21 mouse cellular contexts compared by ENCODE assay signal in genomic region chr13:24104016-24104415, GRCm38 (mm10).
DNase-seq lines count a peak whose midpoint lies in the region; ATAC-seq and TF ChIP-seq lines count a peak whose summit lies in the region.
"Had no signal": no experiment of that assay in that cellular context is flagged by ENCODE, and none has a peak within 500 bp of the region (broad histone marks: within the 10 kb centered on the region; RNA-seq: fewer than 3 reads in every experiment).

No protein-coding gene starts in this region.

- no peaks in the 10 kb centered on the region for H3K9me3 ChIP-seq in liver, postnatal 0 days (ENCODE audit: low read length)
- H3K9me3 ChIP-seq in CH12.LX (replicated peaks; ENCODE audit: low read length) = no peaks in the 10 kb centered on the region
- no peaks in the 10 kb centered on the region for H3K9me3 ChIP-seq in hindbrain, embryonic 16.5 days (ENCODE audit: control insufficient read depth, low read length)
- H3K9me3 ChIP-seq: forebrain, embryonic 13.5 days; heart, embryonic 12.5 days; hindbrain, embryonic 10.5 days; kidney, embryonic 15.5 days; limb, embryonic 10.5 days; liver, embryonic 12.5 days; stomach, embryonic 15.5 days had no signal

- in situ Hi-C loops in CH12.LX (cut with MboI; ENCODE audit: low pct_ligation_motif_present, low pct_unique_long_range_greater_than_20kb, low sequenced_read_pairs) = no loop called here

- H3K36me3 ChIP-seq in liver, adult 2 months (ENCODE audit: control insufficient read depth, insufficient read depth, low read length) = peaks cover 31% of the 10 kb centered on the region
- peaks cover 5% of the 10 kb centered on the region; the same call in 1 of the 2 replicates for H3K36me3 ChIP-seq in liver, postnatal 0 days (replicated peaks; ENCODE audit: insufficient read depth, low read length)
- H3K36me3 ChIP-seq in CH12.LX (replicated peaks in 1 of 2; ENCODE audit: control insufficient read depth in 1 of 2, insufficient read depth in 1 of 2, low read length in 1 of 2) = peaks cover 0 to 19% of the 10 kb centered on the region in 2 experiments
- no peaks in the 10 kb centered on the region for H3K36me3 ChIP-seq in hindbrain, embryonic 16.5 days (ENCODE audit: control insufficient read depth, insufficient read depth, low read length)
- H3K36me3 ChIP-seq: heart, embryonic 12.5 days; hindbrain, embryonic 10.5 days; limb, embryonic 10.5 days; liver, embryonic 12.5 days; stomach, embryonic 15.5 days had no signal

- dilution Hi-C loops in CH12.LX (cut with MboI; ENCODE audit: extremely low pct_ligation_motif_present, extremely low pct_unique_long_range_greater_than_20kb, low sequenced_read_pairs) = no loop called here

- TF ChIP-seq POLR2A in liver, adult 2 months (IDR thresholded peaks at IDR 0.05; ENCODE audit: extremely low read depth, insufficient read depth, low read length) = no peak
- TF ChIP-seq POLR2A in CH12.LX (IDR thresholded peaks at IDR 0.05; ENCODE audit: low read depth, low read length) = no peak

- DNase-seq in liver, adult 2 months (ENCODE audit: extremely low read depth, low read depth, low spot score) = peak; percentile 14
- no peak for DNase-seq in liver, postnatal 0 days
- DNase-seq in CH12.LX (ENCODE audit: extremely low read depth) = peak; percentile 61
- peak; percentile 45 for DNase-seq in NIH3T3 (ENCODE audit: low read depth)
- DNase-seq: cerebellum, postnatal 10 days; embryo, embryonic 11 days; gastrocnemius, postnatal 36 days; right cerebral cortex, adult 18-20 months; spleen, adult 18-20 months had no signal

- H3K4me2 ChIP-seq in liver, postnatal 0 days (ENCODE audit: low read depth, low read length) = no peak overlapping the region
- no peak overlapping the region for H3K4me2 ChIP-seq in CH12.LX (ENCODE audit: insufficient read depth, low read depth, poor library complexity, severe bottlenecking)
- H3K4me2 ChIP-seq in hindbrain, embryonic 16.5 days (ENCODE audit: low read length) = no peak overlapping the region
- H3K4me2 ChIP-seq: forebrain, embryonic 13.5 days; heart, embryonic 12.5 days; kidney, embryonic 15.5 days; liver, embryonic 12.5 days; midbrain, embryonic 11.5 days; stomach, embryonic 15.5 days had no signal

- WGBS in liver, adult 2 months = 70% methylated on average over 4 of the region's 4 CpGs
- WGBS in liver, postnatal 0 days (ENCODE audit: insufficient replicate concordance) = 35% methylated on average over 4 of the region's 4 CpGs
- 75% methylated on average over 4 of the region's 4 CpGs for WGBS in hindbrain, embryonic 16.5 days

- no peak for TF ChIP-seq RAD21 in CH12.LX (IDR thresholded peaks at IDR 0.05; ENCODE audit: low read depth, low read length)

- H3K9ac ChIP-seq in liver, adult 2 months (ENCODE audit: low read depth, low read length) = no peak overlapping the region
- no peak overlapping the region for H3K9ac ChIP-seq in liver, postnatal 0 days (replicated peaks)
- no peak overlapping the region for H3K9ac ChIP-seq in CH12.LX (ENCODE audit: insufficient read depth, low read depth)
- H3K9ac ChIP-seq in hindbrain, embryonic 16.5 days (ENCODE audit: low read depth, low read length) = no peak overlapping the region
- H3K9ac ChIP-seq: forebrain, embryonic 13.5 days; heart, embryonic 12.5 days; kidney, embryonic 15.5 days; liver, embryonic 12.5 days; stomach, embryonic 15.5 days had no signal

- no peak overlapping the region for H3K4me3 ChIP-seq in liver, adult 2 months (ENCODE audit: insufficient read depth, low read depth, low read length)
- H3K4me3 ChIP-seq in liver, postnatal 0 days (ENCODE audit: low read depth, low read length) = no peak overlapping the region
- H3K4me3 ChIP-seq in CH12.LX (replicated peaks in 1 of 3; ENCODE audit: low read depth in 2 of 3, low read length in 2 of 3, poor library complexity in 1 of 3) = no peak overlapping the region
- no peak overlapping the region for H3K4me3 ChIP-seq in hindbrain, embryonic 16.5 days (ENCODE audit: low read length)
- H3K4me3 ChIP-seq: forebrain, embryonic 13.5 days; heart, embryonic 12.5 days; hindbrain, embryonic 10.5 days; kidney, embryonic 15.5 days; limb, embryonic 10.5 days; liver, embryonic 12.5 days; myocyte; stomach, embryonic 15.5 days had no signal

- TF ChIP-seq EP300 in liver, postnatal 0 days (IDR thresholded peaks at IDR 0.05; ENCODE audit: low read depth) = no peak
- TF ChIP-seq EP300 in CH12.LX (IDR thresholded peaks at IDR 0.05; ENCODE audit: low read length) = no peak

- no peaks in the 10 kb centered on the region for H3K27me3 ChIP-seq in liver, adult 2 months (ENCODE audit: control insufficient read depth, insufficient read depth, low read length)
- H3K27me3 ChIP-seq in liver, postnatal 0 days (ENCODE audit: insufficient read depth, low read length) = no peaks in the 10 kb centered on the region
- H3K27me3 ChIP-seq in CH12.LX (replicated peaks) = no peaks in the 10 kb centered on the region
- H3K27me3 ChIP-seq in hindbrain, embryonic 16.5 days (replicated peaks; ENCODE audit: control insufficient read depth, insufficient read depth, low read length) = no peaks in the 10 kb centered on the region
- H3K27me3 ChIP-seq: forebrain, embryonic 13.5 days; kidney, embryonic 15.5 days; liver, embryonic 12.5 days; stomach, embryonic 15.5 days had no signal

- no peak for ATAC-seq in liver, postnatal 0 days
- 0 out of 2 replicates have a peak, but pooled peaks have one; percentile 39 for ATAC-seq in neutrophil, adult 5-6 weeks (ENCODE audit: extremely low read depth, insufficient number of reproducible peaks, low FRiP score, poor library complexity, severe bottlenecking)
- no peak for ATAC-seq in hindbrain, embryonic 16.5 days
- no peak for ATAC-seq in inflammation-experienced regulatory T-cells, adult 6 months
- ATAC-seq: liver, embryonic 12.5 days had no signal

- no peak for TF ChIP-seq CTCF in liver, adult 2 months (IDR thresholded peaks at IDR 0.05; ENCODE audit: low read depth, low read length)
- TF ChIP-seq CTCF in liver, postnatal 0 days (IDR thresholded peaks at IDR 0.05; ENCODE audit: low read depth) = no peak
- TF ChIP-seq CTCF in CH12.LX (conservative IDR thresholded peaks at IDR 0.05 in 1 of 2, IDR thresholded peaks at IDR 0.05 in 1 of 2; ENCODE audit: low read depth in 2 of 2, low read length in 2 of 2) = no peak

- peaks cover 4% of the 10 kb centered on the region; the same call in 1 of the 2 replicates for H3K4me1 ChIP-seq in liver, adult 2 months (ENCODE audit: control insufficient read depth, insufficient read depth, low read length)
- H3K4me1 ChIP-seq in liver, postnatal 0 days (ENCODE audit: insufficient read depth) = no peaks in the 10 kb centered on the region
- H3K4me1 ChIP-seq in CH12.LX (ENCODE audit: control insufficient read depth in 1 of 2, insufficient read depth in 2 of 2) = peaks cover 0 to 24% of the 10 kb centered on the region in 2 experiments; a peak in 2 of 4 replicates
- peaks cover 3% of the 10 kb centered on the region for H3K4me1 ChIP-seq in hindbrain, embryonic 16.5 days (ENCODE audit: control insufficient read depth, insufficient read depth, low read depth, low read length)
- H3K4me1 ChIP-seq: hindbrain, embryonic 10.5 days; stomach, embryonic 15.5 days had no signal

- no peaks in the 10 kb centered on the region for H3K79me2 ChIP-seq in liver, adult 2 months (ENCODE audit: control insufficient read depth, insufficient read depth, low read length)
- no peaks in the 10 kb centered on the region for H3K79me2 ChIP-seq in CH12.LX (replicated peaks; ENCODE audit: control insufficient read depth, extremely low read depth, insufficient read depth, poor library complexity, severe bottlenecking)

- H3K27ac ChIP-seq in liver, adult 2 months (replicated peaks; ENCODE audit: insufficient read depth, low read depth, low read length) = no peak overlapping the region
- H3K27ac ChIP-seq in liver, postnatal 0 days (ENCODE audit: low read depth) = no peak overlapping the region
- no peak overlapping the region for H3K27ac ChIP-seq in CH12.LX (ENCODE audit: insufficient read depth, low read depth)
- no peak overlapping the region for H3K27ac ChIP-seq in hindbrain, embryonic 16.5 days (ENCODE audit: low read depth, low read length)
- H3K27ac ChIP-seq: forebrain, embryonic 13.5 days; hindbrain, embryonic 10.5 days; kidney, embryonic 15.5 days; limb, embryonic 10.5 days; liver, embryonic 12.5 days; stomach, embryonic 15.5 days had no signal

TF ChIP-seq in CH12.LX, 34 proteins besides CTCF, POLR2A, EP300 and RAD21:
- TF ChIP-seq ELF1 (IDR thresholded peaks at IDR 0.05; ENCODE audit: low read depth, low read length) = peak; percentile 69
- no peak for TF ChIP-seq BHLHE40 (IDR thresholded peaks at IDR 0.05; ENCODE audit: low read depth, low read length)
- TF ChIP-seq HCFC1 (IDR thresholded peaks at IDR 0.05; ENCODE audit: low read depth, low read length) = 0 out of 2 replicates have a peak, but pooled peaks have one; percentile 11
- 0 out of 2 replicates have a peak, but pooled peaks have one; percentile 28 for TF ChIP-seq MAFK (IDR thresholded peaks at IDR 0.05; ENCODE audit: insufficient replicate concordance, low read length)
- 0 out of 2 replicates have a peak, but pooled peaks have one; percentile 22 for TF ChIP-seq JUND (conservative IDR thresholded peaks at IDR 0.05; ENCODE audit: low read depth, low read length)
- 0 out of 2 replicates have a peak, but pooled peaks have one; percentile 23 for TF ChIP-seq CHD2 (IDR thresholded peaks at IDR 0.05; ENCODE audit: low read length)
- TF ChIP-seq CHD1 (IDR thresholded peaks at IDR 0.05; ENCODE audit: low read depth, low read length) = no peak
- TF ChIP-seq ETS1 (conservative IDR thresholded peaks at IDR 0.05; ENCODE audit: low read depth, low read length) = peak; percentile 32; the same call in 1 of the 2 replicates
- TF ChIP-seq MEF2A (IDR thresholded peaks at IDR 0.05; ENCODE audit: borderline replicate concordance, low read depth, low read length) = 0 out of 2 replicates have a peak, but pooled peaks have one; percentile 21
